Mouse (Mus musculus) stomach, embryonic 15.5 days (tissue): ENCODE data around the gene Alg11. TPM values are rescaled to one million over a fixed set of nuclear protein-coding genes. Genes with fewer than 3 reads are reported as not detected.

Experiments
- ATAC-seq: fragments of 200-750 bp; cut with Nextera tagmentation; 2 replicates; pipeline ENCODE4 v1.8.0; 2017; ENCODE audit warnings: low read depth, moderate number of reproducible peaks, moderate TSS enrichment; ENCODE audit not compliant: insufficient read depth, low FRiP score
- H3K27ac ChIP-seq: fragments of 300-500 bp; sonication (generic); 2 replicates; pipeline ENCODE4 v1.5.1; 2015; ENCODE audit warnings: mild to moderate bottlenecking, inconsistent platforms
- H3K27me3 ChIP-seq: fragments of 300-500 bp; sonication (generic); replicated peaks from 2 replicates; pipeline ENCODE4 v1.6.1; 2015; ENCODE audit warnings: inconsistent platforms
- H3K36me3 ChIP-seq: fragments of 300-500 bp; sonication (generic); 2 replicates; pipeline ENCODE4 v1.6.1; 2015; ENCODE audit warnings: inconsistent platforms
- H3K4me1 ChIP-seq: fragments of 300-500 bp; sonication (generic); 2 replicates; pipeline ENCODE4 v1.6.1; 2015; ENCODE audit warnings: inconsistent platforms
- H3K4me2 ChIP-seq: fragments of 300-500 bp; sonication (generic); 2 replicates; pipeline ENCODE4 v1.6.1; 2015; ENCODE audit warnings: mild to moderate bottlenecking, inconsistent platforms
- H3K4me3 ChIP-seq: fragments of 300-500 bp; sonication (generic); replicated peaks from 2 replicates; pipeline ENCODE4 v1.5.1; 2015; ENCODE audit warnings: inconsistent platforms
- H3K9ac ChIP-seq: fragments of 300-500 bp; sonication (generic); 2 replicates; pipeline ENCODE4 v1.6.1; 2015; ENCODE audit warnings: inconsistent platforms
- H3K9me3 ChIP-seq: fragments of 300-500 bp; sonication (generic); 2 replicates; pipeline ENCODE4 v1.6.1; 2016; ENCODE audit warnings: inconsistent platforms
- WGBS: fragments of 180-500 bp; shearing (Covaris S2); methylation state at CpG from one replicate; pipeline ENCODE4 v1.1.7; 2015; 5-methylcytosine and 5-hydroxymethylcytosine counted together
- polyA plus RNA-seq: library from polyadenylated mRNA; unstranded; fragments of >200 nt; fragmentation: Nextera tagmentation; extraction: Ambion mirVana; gene quantifications from 2 replicates; pipeline ENCODE4 v1.2.1, GENCODE M21; 2015

Gene Alg11
- polyA plus RNA-seq = 31.0 and 38.2 TPM in 2 replicates

- Histone ChIP-seq H3K27me3 (no peaks in the 10 kb centered on the region), H3K4me3 (peak within 1 kb of the TSS; percentile 87), H3K36me3 (peaks cover 10% of the 10 kb centered on the region), H3K9me3 (no peaks in the 10 kb centered on the region), H3K27ac (no peak within 1 kb of the TSS; the same call in 1 of the 2 replicates), H3K4me1 (no peaks in the 10 kb centered on the region), H3K4me2 (peak within 1 kb of the TSS; percentile 95), H3K9ac (peak within 1 kb of the TSS; percentile 35; the same call in 1 of the 2 replicates)
- peak; percentile 100 for ATAC-seq
- 0% methylated on average over 34 of the region's 36 CpGs for WGBS
Observed at GRCm38 (mm10) chr8:22060446-22060889, at the start of gene Alg11. Alg11 (plus strand) TSS chr8:22060721.

- Histone ChIP-seq H3K27me3 (no peaks in the 10 kb centered on the region), H3K27ac (no peak overlapping the region), H3K4me2 (no peak overlapping the region), H3K9me3 (no peaks in the 10 kb centered on the region), H3K36me3 (no peaks in the 10 kb centered on the region), H3K9ac (no peak overlapping the region), H3K4me1 (no peaks in the 10 kb centered on the region), H3K4me3 (no peak overlapping the region)
- ATAC-seq = peak; percentile 15; the same call in 1 of the 2 replicates
- WGBS = 73% methylated on average over 24 of the region's 24 CpGs
Observed at GRCm38 (mm10) chr8:22013034-22013707, 47.4 kb upstream of the Alg11 start.

- Histone ChIP-seq H3K4me2 (no peak overlapping the region), H3K27ac (no peak overlapping the region), H3K36me3 (0 out of 2 replicates have a peak, but pooled peaks cover 2% of the 10 kb centered on the region), H3K9me3 (no peaks in the 10 kb centered on the region), H3K27me3 (no peaks in the 10 kb centered on the region), H3K4me1 (no peaks in the 10 kb centered on the region), H3K4me3 (no peak overlapping the region), H3K9ac (no peak overlapping the region)
- no peak for ATAC-seq
- 79% methylated on average over 7 of the region's 7 CpGs for WGBS
Observed at GRCm38 (mm10) chr8:22017731-22018130, 42.8 kb upstream of the Alg11 start.

- Histone ChIP-seq H3K27me3 (no peaks in the 10 kb centered on the region), H3K36me3 (0 out of 2 replicates have a peak, but pooled peaks cover 2% of the 10 kb centered on the region), H3K4me2 (no peak overlapping the region), H3K27ac (no peak overlapping the region), H3K4me3 (no peak overlapping the region), H3K9ac (no peak overlapping the region), H3K9me3 (no peaks in the 10 kb centered on the region), H3K4me1 (no peaks in the 10 kb centered on the region)
- peak; percentile 52 for ATAC-seq
- WGBS = 61% methylated on average over 5 of the region's 5 CpGs
Observed at GRCm38 (mm10) chr8:22019498-22019897, 41.0 kb upstream of the Alg11 start.

GRCm38 (mm10) chr8:22022244-22022643 is 38.3 kb upstream of the Alg11 start:
- H3K9me3 ChIP-seq = no peaks in the 10 kb centered on the region
- no peaks in the 10 kb centered on the region for H3K4me1 ChIP-seq

GRCm38 (mm10) chr8:22025241-22025640 is 35.3 kb upstream of the Alg11 start:
- 0 out of 2 replicates have a peak overlapping the region, but pooled peaks have one; percentile 33 for H3K27ac ChIP-seq
- peak; percentile 95 for ATAC-seq
- 0 out of 2 replicates have a peak, but pooled peaks cover 2% of the 10 kb centered on the region for H3K36me3 ChIP-seq

More at GRCm38 (mm10) chr8:22022244-22022643, 38.3 kb upstream of the Alg11 start:
- Histone ChIP-seq H3K27ac (no peak overlapping the region), H3K4me3 (no peak overlapping the region), H3K9ac (no peak overlapping the region), H3K27me3 (no peaks in the 10 kb centered on the region), H3K4me2 (no peak overlapping the region), H3K36me3 (0 out of 2 replicates have a peak, but pooled peaks cover 2% of the 10 kb centered on the region)
- ATAC-seq = no peak
- 52% methylated on average over 7 of the region's 7 CpGs for WGBS

GRCm38 (mm10) chr8:22028973-22029372 is 31.5 kb upstream of the Alg11 start:
- no peaks in the 10 kb centered on the region for H3K9me3 ChIP-seq
- no peak overlapping the region for H3K27ac ChIP-seq
- H3K9ac ChIP-seq = no peak overlapping the region
- WGBS = 85% methylated on average over 3 of the region's 3 CpGs
- no peaks in the 10 kb centered on the region for H3K36me3 ChIP-seq
- no peak overlapping the region for H3K4me3 ChIP-seq
- ATAC-seq = no peak
- H3K4me2 ChIP-seq = no peak overlapping the region
- no peaks in the 10 kb centered on the region for H3K4me1 ChIP-seq
- H3K27me3 ChIP-seq = no peaks in the 10 kb centered on the region

More at GRCm38 (mm10) chr8:22025241-22025640, 35.3 kb upstream of the Alg11 start:
- H3K4me2 ChIP-seq = no peak overlapping the region
- no peaks in the 10 kb centered on the region for H3K9me3 ChIP-seq
- no peaks in the 10 kb centered on the region for H3K4me1 ChIP-seq
- 52% methylated on average over 4 of the region's 4 CpGs for WGBS
- no peaks in the 10 kb centered on the region for H3K27me3 ChIP-seq
- H3K4me3 ChIP-seq = no peak overlapping the region
- no peak overlapping the region for H3K9ac ChIP-seq

- H3K27me3 ChIP-seq = no peaks in the 10 kb centered on the region
- H3K4me3 ChIP-seq = no peak overlapping the region
- no peaks in the 10 kb centered on the region for H3K4me1 ChIP-seq
- ATAC-seq = no peak
- no peaks in the 10 kb centered on the region for H3K9me3 ChIP-seq
- no peak overlapping the region for H3K4me2 ChIP-seq
- no peak overlapping the region for H3K27ac ChIP-seq
- H3K36me3 ChIP-seq = no peaks in the 10 kb centered on the region
- WGBS = 68% methylated on average over 3 of the region's 3 CpGs
- H3K9ac ChIP-seq = no peak overlapping the region
Observed at GRCm38 (mm10) chr8:22030990-22031389, 29.5 kb upstream of the Alg11 start.

GRCm38 (mm10) chr8:22036137-22036536 is 24.4 kb upstream of the Alg11 start:
- WGBS = 89% methylated on average over 9 of the region's 9 CpGs
- no peaks in the 10 kb centered on the region for H3K27me3 ChIP-seq
- H3K4me2 ChIP-seq = no peak overlapping the region

GRCm38 (mm10) chr8:22037022-22037421 is 23.5 kb upstream of the Alg11 start:
- Histone ChIP-seq H3K27me3 (no peaks in the 10 kb centered on the region), H3K4me3 (no peak overlapping the region), H3K9me3 (no peaks in the 10 kb centered on the region), H3K27ac (no peak overlapping the region), H3K4me2 (peak overlapping the region; percentile 42; the same call in 1 of the 2 replicates), H3K9ac (no peak overlapping the region), H3K4me1 (no peaks in the 10 kb centered on the region; the same call in 1 of the 2 replicates), H3K36me3 (no peaks in the 10 kb centered on the region)
- 44% methylated on average over 7 of the region's 7 CpGs for WGBS
- no peak for ATAC-seq

More at GRCm38 (mm10) chr8:22036137-22036536, 24.4 kb upstream of the Alg11 start:
- Histone ChIP-seq H3K9me3 (no peaks in the 10 kb centered on the region), H3K9ac (no peak overlapping the region), H3K4me3 (no peak overlapping the region), H3K36me3 (no peaks in the 10 kb centered on the region), H3K4me1 (no peaks in the 10 kb centered on the region; the same call in 1 of the 2 replicates), H3K27ac (no peak overlapping the region)
- no peak for ATAC-seq

- H3K36me3 ChIP-seq = no peaks in the 10 kb centered on the region
- peaks cover 6% of the 10 kb centered on the region; the same call in 1 of the 2 replicates for H3K4me1 ChIP-seq
- H3K9me3 ChIP-seq = no peaks in the 10 kb centered on the region
- H3K9ac ChIP-seq = no peak overlapping the region
- H3K27ac ChIP-seq = peak overlapping the region; percentile 83
- no peaks in the 10 kb centered on the region for H3K27me3 ChIP-seq
- peak overlapping the region; percentile 34 for H3K4me3 ChIP-seq
- WGBS = 12% methylated on average over 15 of the region's 15 CpGs
- H3K4me2 ChIP-seq = peak overlapping the region; percentile 42
- peak; percentile 91 for ATAC-seq
Observed at GRCm38 (mm10) chr8:22039468-22040152, 20.9 kb upstream of the Alg11 start.

- Histone ChIP-seq H3K4me3 (no peak overlapping the region), H3K9me3 (no peaks in the 10 kb centered on the region), H3K36me3 (no peaks in the 10 kb centered on the region), H3K27me3 (no peaks in the 10 kb centered on the region), H3K27ac (peak overlapping the region; percentile 83), H3K9ac (no peak overlapping the region), H3K4me1 (peaks cover 6% of the 10 kb centered on the region; the same call in 1 of the 2 replicates), H3K4me2 (0 out of 2 replicates have a peak overlapping the region, but pooled peaks have one; percentile 42)
- no peak for ATAC-seq
- 49% methylated on average over 6 of the region's 6 CpGs for WGBS
Observed at GRCm38 (mm10) chr8:22040153-22040509, 20.4 kb upstream of the Alg11 start.
